Comparison of ENCODE assay signal across 18 mouse cellular contexts in the genomic region with DNA sequence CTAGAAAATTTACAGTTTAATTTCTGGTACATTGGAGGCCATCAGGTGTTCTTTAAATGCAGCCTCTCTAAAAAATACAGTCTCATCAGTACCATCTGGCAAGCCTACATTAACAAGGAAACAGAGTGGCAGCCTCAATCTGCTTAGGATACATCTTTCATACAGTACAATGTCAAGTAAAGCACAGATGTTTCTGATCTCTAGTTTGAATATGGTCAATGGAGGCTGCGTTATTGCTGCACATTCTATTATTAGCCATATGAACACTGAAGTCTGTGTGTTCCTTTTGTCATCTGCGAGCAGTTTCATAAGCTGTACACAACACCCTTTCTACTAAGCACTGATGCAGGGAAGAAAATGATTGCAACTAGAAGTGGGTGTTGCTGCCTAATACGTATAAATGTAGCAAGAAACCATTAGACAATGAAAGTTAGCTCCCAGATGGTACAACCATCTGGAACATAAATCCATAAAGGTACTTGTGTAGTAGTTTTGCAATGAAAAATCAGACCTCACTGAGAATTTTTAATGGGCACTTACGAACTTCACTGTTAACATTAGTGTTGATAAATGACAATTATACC.
DNase-seq lines count a peak whose midpoint lies in the region; ATAC-seq and TF ChIP-seq lines count a peak whose summit lies in the region.
"Had no signal": no experiment of that assay in that cellular context is flagged by ENCODE, and none has a peak within 500 bp of the region (broad histone marks: within the 10 kb centered on the region; RNA-seq: fewer than 3 reads in every experiment).

No protein-coding gene starts in this region.

- H3K9me3 ChIP-seq in hindbrain, embryonic 13.5 days = no peaks in the 10 kb centered on the region
- H3K9me3 ChIP-seq in hindbrain, embryonic 11.5 days (ENCODE audit: control insufficient read depth, low read length) = no peaks in the 10 kb centered on the region
- H3K9me3 ChIP-seq in midbrain, embryonic 13.5 days = no peaks in the 10 kb centered on the region
- no peaks in the 10 kb centered on the region for H3K9me3 ChIP-seq in midbrain, embryonic 16.5 days (replicated peaks; ENCODE audit: control insufficient read depth, low read length, poor library complexity, severe bottlenecking)
- H3K9me3 ChIP-seq: embryonic facial prominence, embryonic 13.5 days; hindbrain, embryonic 15.5 days had no signal

- no peaks in the 10 kb centered on the region for H3K4me1 ChIP-seq in hindbrain, embryonic 13.5 days (replicated peaks)
- no peaks in the 10 kb centered on the region for H3K4me1 ChIP-seq in hindbrain, embryonic 11.5 days (replicated peaks; ENCODE audit: control insufficient read depth, insufficient read depth, low read length)
- peaks cover 7% of the 10 kb centered on the region; the same call in 1 of the 2 replicates for H3K4me1 ChIP-seq in midbrain, embryonic 13.5 days (replicated peaks)
- peaks cover 4% of the 10 kb centered on the region; the same call in 1 of the 2 replicates for H3K4me1 ChIP-seq in midbrain, embryonic 16.5 days (ENCODE audit: control insufficient read depth, insufficient read depth, low read length)
- H3K4me1 ChIP-seq: embryonic facial prominence, embryonic 13.5 days; hindbrain, embryonic 15.5 days had no signal

- no peak overlapping the region for H3K4me2 ChIP-seq in hindbrain, embryonic 13.5 days
- H3K4me2 ChIP-seq in hindbrain, embryonic 11.5 days (replicated peaks; ENCODE audit: low read depth, low read length) = no peak overlapping the region
- H3K4me2 ChIP-seq in midbrain, embryonic 13.5 days (replicated peaks) = no peak overlapping the region
- no peak overlapping the region for H3K4me2 ChIP-seq in midbrain, embryonic 16.5 days (ENCODE audit: low read length)
- H3K4me2 ChIP-seq: embryonic facial prominence, embryonic 13.5 days; hindbrain, embryonic 15.5 days had no signal

- WGBS in hindbrain, embryonic 13.5 days = 68% methylated on average over 4 of the region's 4 CpGs
- 82% methylated on average over 4 of the region's 4 CpGs for WGBS in hindbrain, embryonic 11.5 days
- WGBS in midbrain, embryonic 13.5 days = 61% methylated on average over 4 of the region's 4 CpGs
- 53% methylated on average over 4 of the region's 4 CpGs for WGBS in midbrain, embryonic 16.5 days

- H3K4me3 ChIP-seq in hindbrain, embryonic 13.5 days = no peak overlapping the region
- no peak overlapping the region for H3K4me3 ChIP-seq in hindbrain, embryonic 11.5 days (ENCODE audit: low read depth, low read length)
- no peak overlapping the region for H3K4me3 ChIP-seq in midbrain, embryonic 13.5 days (replicated peaks)
- no peak overlapping the region for H3K4me3 ChIP-seq in midbrain, embryonic 16.5 days (ENCODE audit: low read depth, low read length)
- H3K4me3 ChIP-seq in layer of hippocampus, adult 2 months = no peak overlapping the region
- H3K4me3 ChIP-seq: embryonic facial prominence, embryonic 13.5 days; hindbrain, embryonic 15.5 days had no signal

- TF ChIP-seq CTCF in layer of hippocampus, adult 2 months (conservative IDR thresholded peaks at IDR 0.05) = no peak

- ATAC-seq in hindbrain, embryonic 13.5 days (ENCODE audit: low FRiP score) = no peak
- no peak for ATAC-seq in hindbrain, embryonic 11.5 days (ENCODE audit: low FRiP score)
- ATAC-seq in midbrain, embryonic 13.5 days = no peak
- no peak for ATAC-seq in midbrain, embryonic 16.5 days
- no peak for ATAC-seq in erythroblast, adult 5-6 weeks (replicated peaks; ENCODE audit: low FRiP score, poor library complexity, severe bottlenecking)

- H3K27me3 ChIP-seq in hindbrain, embryonic 13.5 days = no peaks in the 10 kb centered on the region
- no peaks in the 10 kb centered on the region for H3K27me3 ChIP-seq in hindbrain, embryonic 11.5 days (ENCODE audit: control insufficient read depth, insufficient read depth, low read length)
- H3K27me3 ChIP-seq in midbrain, embryonic 13.5 days = no peaks in the 10 kb centered on the region
- H3K27me3 ChIP-seq in midbrain, embryonic 16.5 days (ENCODE audit: control insufficient read depth, insufficient read depth, low read depth, low read length) = no peaks in the 10 kb centered on the region
- H3K27me3 ChIP-seq: embryonic facial prominence, embryonic 13.5 days; hindbrain, embryonic 15.5 days had no signal

- 0 out of 2 replicates have a peak overlapping the region, but pooled peaks have one; percentile 9 for H3K27ac ChIP-seq in hindbrain, embryonic 13.5 days
- H3K27ac ChIP-seq in hindbrain, embryonic 11.5 days (ENCODE audit: low read depth, low read length) = no peak overlapping the region
- 0 out of 2 replicates have a peak overlapping the region, but pooled peaks have one; percentile 4 for H3K27ac ChIP-seq in midbrain, embryonic 13.5 days
- no peak overlapping the region for H3K27ac ChIP-seq in midbrain, embryonic 16.5 days (ENCODE audit: low read length)
- peak overlapping the region; percentile 70 for H3K27ac ChIP-seq in layer of hippocampus, adult 2 months
- H3K27ac ChIP-seq: embryonic facial prominence, embryonic 13.5 days; hindbrain, embryonic 15.5 days; kidney, postnatal 0 days had no signal

- H3K9ac ChIP-seq in hindbrain, embryonic 13.5 days = no peak overlapping the region
- no peak overlapping the region for H3K9ac ChIP-seq in hindbrain, embryonic 11.5 days (ENCODE audit: low read depth, low read length)
- H3K9ac ChIP-seq in midbrain, embryonic 13.5 days (replicated peaks) = no peak overlapping the region
- H3K9ac ChIP-seq in midbrain, embryonic 16.5 days (ENCODE audit: low read depth, low read length) = no peak overlapping the region
- H3K9ac ChIP-seq: embryonic facial prominence, embryonic 13.5 days; hindbrain, embryonic 15.5 days had no signal

- no peak for DNase-seq in hindbrain, embryonic 11.5 days (ENCODE audit: low spot score)
- peak; percentile 33 to 55 for DNase-seq in layer of hippocampus, adult 2 months (ENCODE audit: low spot score in 2 of 2)
- peak; percentile 71 for DNase-seq in layer of hippocampus, adult 9-11 months
- DNase-seq in thymus, postnatal 14 days = no peak
- DNase-seq: adrenal gland, adult 2 months; cerebellum, postnatal 14 days; kidney, adult 18-20 months; left cerebral cortex, postnatal 4 days; liver; lung, postnatal 10 days; thymus, adult 18-20 months had no signal

- no peaks in the 10 kb centered on the region for H3K36me3 ChIP-seq in hindbrain, embryonic 13.5 days
- no peaks in the 10 kb centered on the region for H3K36me3 ChIP-seq in hindbrain, embryonic 11.5 days (ENCODE audit: control insufficient read depth, insufficient read depth, low read length)
- no peaks in the 10 kb centered on the region for H3K36me3 ChIP-seq in midbrain, embryonic 13.5 days
- no peaks in the 10 kb centered on the region for H3K36me3 ChIP-seq in midbrain, embryonic 16.5 days (ENCODE audit: control insufficient read depth, insufficient read depth, low read length)
- H3K36me3 ChIP-seq: embryonic facial prominence, embryonic 13.5 days; hindbrain, embryonic 15.5 days had no signal

Comparison
In these comparisons a context has a peak if more than half of its experiments do, and no peak if none do; other contexts are left out.
1. H3K27ac ChIP-seq: peak in hindbrain, embryonic 13.5 days (single experiment), midbrain, embryonic 13.5 days (single experiment) and layer of hippocampus, adult 2 months (single experiment); none in hindbrain, embryonic 11.5 days (single experiment) and midbrain, embryonic 16.5 days (single experiment).
2. DNase-seq: peak in layer of hippocampus, adult 2 months (2 of 2) and layer of hippocampus, adult 9-11 months (single experiment); none in hindbrain, embryonic 11.5 days (single experiment) and thymus, postnatal 14 days (single experiment).